Mouse (Mus musculus) myocyte (in vitro differentiated cells): ENCODE data around the gene Rpa2. TPM values are rescaled to one million over a fixed set of nuclear protein-coding genes. Genes with fewer than 3 reads are reported as not detected.
"Not testable (repeated sequence)": the region's sequence is repeated elsewhere in the genome, so short reads cannot be mapped to it uniquely, and the experiment has no call there.

Experiments
- H3K27me3 ChIP-seq: one replicate; pipeline ENCODE4 v1.6.1; 2011; ENCODE audit not compliant: control insufficient read depth, insufficient read depth, insufficient read length
- H3K36me3 ChIP-seq: one replicate; pipeline ENCODE4 v1.6.1; 2011; ENCODE audit not compliant: control insufficient read depth, insufficient read depth
- H3K4me2 ChIP-seq: one replicate; pipeline ENCODE4 v1.6.1; 2011; ENCODE audit warnings: low read depth, control low read depth
- H3K4me3 ChIP-seq: one replicate; pipeline ENCODE4 v1.5.1; 2011; ENCODE audit warnings: mild to moderate bottlenecking, control low read depth, moderate library complexity
- H3K79me2 ChIP-seq: one replicate; pipeline ENCODE4 v1.6.1; 2011; ENCODE audit not compliant: control insufficient read depth, insufficient read depth
- H3ac ChIP-seq: one replicate; pipeline ENCODE4 v1.6.1; 2011; ENCODE audit not compliant: control insufficient read depth, insufficient read length
- CEBPB ChIP-seq: IDR thresholded peaks from 2 replicates; pipeline ENCODE4 v1.6.1; 2011; ENCODE audit warnings: mild to moderate bottlenecking, moderate library complexity; ENCODE audit not compliant: poor library complexity, insufficient read depth, severe bottlenecking
- E2F4 ChIP-seq: IDR thresholded peaks from one replicate; pipeline ENCODE4 v1.6.1; 2011; ENCODE audit warnings: mild to moderate bottlenecking, control low read depth, moderate library complexity; ENCODE audit not compliant: insufficient read depth
- MAX ChIP-seq: IDR thresholded peaks from one replicate; pipeline ENCODE4 v1.6.1; 2011; ENCODE audit warnings: low read depth, mild to moderate bottlenecking, control low read depth
- MYOD1 ChIP-seq, 3 experiments: IDR thresholded peaks; one replicate each; pipeline ENCODE4 v1.6.1; 2011; ENCODE audit warnings: control low read depth in 2 of 3, low read depth in 2 of 3, mild to moderate bottlenecking in 2 of 3, moderate library complexity in 1 of 3; ENCODE audit not compliant: insufficient read length in 2 of 3, control insufficient read depth in 1 of 3
- MYOG ChIP-seq, 3 experiments: IDR thresholded peaks; one replicate each; pipeline ENCODE4 v1.6.1; 2011; ENCODE audit warnings: control low read depth in 2 of 3, low read depth in 2 of 3, mild to moderate bottlenecking in 2 of 3; ENCODE audit not compliant: insufficient read length in 2 of 3, control insufficient read depth in 1 of 3, insufficient read depth in 1 of 3
- POLR2A ChIP-seq: IDR thresholded peaks from one replicate; pipeline ENCODE4 v1.6.1; 2011; ENCODE audit warnings: low read depth, mild to moderate bottlenecking, control low read depth, moderate library complexity; ENCODE audit not compliant: insufficient read length
- POLR2AphosphoS2 ChIP-seq: IDR thresholded peaks from one replicate; pipeline ENCODE4 v1.6.1; 2011; ENCODE audit warnings: low read depth, control low read depth; ENCODE audit not compliant: insufficient read length
- REST ChIP-seq: IDR thresholded peaks from one replicate; pipeline ENCODE4 v1.6.1; 2011; ENCODE audit warnings: mild to moderate bottlenecking, control low read depth, moderate library complexity; ENCODE audit not compliant: insufficient read depth, insufficient read length
- SRF ChIP-seq: IDR thresholded peaks from one replicate; pipeline ENCODE4 v1.6.1; 2011; ENCODE audit warnings: low read depth; ENCODE audit not compliant: control insufficient read depth, insufficient read length
- TCF12 ChIP-seq: IDR thresholded peaks from one replicate; pipeline ENCODE4 v1.6.1; 2011; ENCODE audit warnings: mild to moderate bottlenecking, control low read depth; ENCODE audit not compliant: poor library complexity, insufficient read depth, severe bottlenecking
- TCF3 ChIP-seq: IDR thresholded peaks from one replicate; pipeline ENCODE4 v1.6.1; 2011; ENCODE audit warnings: low read depth, control low read depth; ENCODE audit not compliant: insufficient read length
- USF1 ChIP-seq: IDR thresholded peaks from one replicate; pipeline ENCODE4 v1.6.1; 2011; ENCODE audit warnings: low read depth, mild to moderate bottlenecking, control low read depth, moderate library complexity
- polyA plus RNA-seq: library from polyadenylated mRNA; unstranded; fragments of >200 nt; fragmentation: generic; extraction: Trizol; gene quantifications from one replicate; pipeline ENCODE4 v1.2.1, GENCODE M21; 2012; ENCODE audit warnings: missing spikeins

Gene Rpa2
- polyA plus RNA-seq, 1 experiment, result 13.9 TPM

GRCm38 (mm10) chr4:132760296-132760695 is 7.8 kb upstream of the Rpa2 start:
- TF ChIP-seq MYOG (IDR thresholded peaks at IDR 0.05; ENCODE audit: control insufficient read depth in 1 of 3, insufficient read depth in 1 of 3, insufficient read length in 2 of 3, low read depth in 2 of 3), result no peak
- no peak for TF ChIP-seq POLR2AphosphoS2
- TF ChIP-seq TCF12, result no peak
- TF ChIP-seq USF1, result no peak
- TF ChIP-seq MYOD1 (IDR thresholded peaks at IDR 0.05; ENCODE audit: control insufficient read depth in 1 of 3, insufficient read length in 2 of 3, low read depth in 2 of 3), result no peak
- TF ChIP-seq POLR2A, result no peak
- no peak for TF ChIP-seq TCF3
- TF ChIP-seq REST, result no peak
- Histone ChIP-seq H3ac (no peak overlapping the region), H3K27me3 (no peaks in the 10 kb centered on the region)

GRCm38 (mm10) chr4:132762602-132763001 is 5.5 kb upstream of the Rpa2 start:
- no peak for TF ChIP-seq CEBPB
- Histone ChIP-seq H3K4me2 (no peak overlapping the region), H3K27me3 (no peaks in the 10 kb centered on the region), H3K79me2 (no peaks in the 10 kb centered on the region), H3K36me3 (no peaks in the 10 kb centered on the region), H3ac (no peak overlapping the region), H3K4me3 (no peak overlapping the region)

More at GRCm38 (mm10) chr4:132760296-132760695, 7.8 kb upstream of the Rpa2 start:
- H3K79me2 ChIP-seq, result no peaks in the 10 kb centered on the region
- no peaks in the 10 kb centered on the region for H3K36me3 ChIP-seq
- H3K4me2 ChIP-seq, result no peak overlapping the region
- H3K4me3 ChIP-seq, result no peak overlapping the region

GRCm38 (mm10) chr4:132763125-132763524 is 5.0 kb upstream of the Rpa2 start:
- H3ac ChIP-seq, H3K4me3 ChIP-seq, H3K27me3 ChIP-seq, H3K36me3 ChIP-seq, H3K79me2 ChIP-seq, H3K4me2 ChIP-seq: not testable (repeated sequence)

- H3K27me3 ChIP-seq, result no peaks in the 10 kb centered on the region
- H3K36me3 ChIP-seq, result peaks cover 25% of the 10 kb centered on the region
- no peak overlapping the region for H3K4me3 ChIP-seq
- TF ChIP-seq TCF3 (no peak), TCF12 (no peak), E2F4 (no peak), MYOG (IDR thresholded peaks at IDR 0.05; ENCODE audit: control insufficient read depth in 1 of 3, insufficient read depth in 1 of 3, insufficient read length in 2 of 3, low read depth in 2 of 3) (no peak), POLR2A (no peak), REST (no peak), MAX (no peak), USF1 (no peak), MYOD1 (IDR thresholded peaks at IDR 0.05; ENCODE audit: control insufficient read depth in 1 of 3, insufficient read length in 2 of 3, low read depth in 2 of 3) (no peak)
- H3K4me2 ChIP-seq, result no peak overlapping the region
- no peak overlapping the region for H3ac ChIP-seq
- peaks cover 14% of the 10 kb centered on the region for H3K79me2 ChIP-seq
Measured at GRCm38 (mm10) chr4:132771776-132772175, 3.6 kb downstream of the Rpa2 start.

- Histone ChIP-seq H3K36me3 (peaks cover 34% of the 10 kb centered on the region), H3ac (no peak overlapping the region), H3K4me3 (no peak overlapping the region), H3K27me3 (no peaks in the 10 kb centered on the region), H3K4me2 (no peak overlapping the region), H3K79me2 (no peaks in the 10 kb centered on the region)
- TF ChIP-seq MYOD1 (IDR thresholded peaks at IDR 0.05; ENCODE audit: control insufficient read depth in 1 of 3, insufficient read length in 2 of 3, low read depth in 2 of 3), result no peak
- no peak for TF ChIP-seq POLR2AphosphoS2
- TF ChIP-seq USF1, result no peak
- no peak for TF ChIP-seq TCF3
- TF ChIP-seq SRF, result no peak
- no peak for TF ChIP-seq POLR2A
- TF ChIP-seq TCF12, result no peak
- TF ChIP-seq CEBPB, result no peak
- TF ChIP-seq MAX, result no peak
- no peak for TF ChIP-seq MYOG (IDR thresholded peaks at IDR 0.05; ENCODE audit: control insufficient read depth in 1 of 3, insufficient read depth in 1 of 3, insufficient read length in 2 of 3, low read depth in 2 of 3)
- TF ChIP-seq E2F4, result no peak
- TF ChIP-seq REST, result no peak
Measured at GRCm38 (mm10) chr4:132774905-132775304, 6.8 kb downstream of the Rpa2 start.

GRCm38 (mm10) chr4:132776764-132777163 is 8.6 kb downstream of the Rpa2 start:
- no peak overlapping the region for H3K4me3 ChIP-seq
- H3K36me3 ChIP-seq, result peaks cover 34% of the 10 kb centered on the region
- no peaks in the 10 kb centered on the region for H3K27me3 ChIP-seq
- no peak overlapping the region for H3ac ChIP-seq
- TF ChIP-seq TCF12, result no peak
- TF ChIP-seq REST, result no peak
- TF ChIP-seq MYOD1 (IDR thresholded peaks at IDR 0.05; ENCODE audit: control insufficient read depth in 1 of 3, insufficient read length in 2 of 3, low read depth in 2 of 3), result no peak
- no peak for TF ChIP-seq SRF
- TF ChIP-seq POLR2AphosphoS2, result no peak
- no peak for TF ChIP-seq CEBPB
- TF ChIP-seq MYOG (IDR thresholded peaks at IDR 0.05; ENCODE audit: control insufficient read depth in 1 of 3, insufficient read depth in 1 of 3, insufficient read length in 2 of 3, low read depth in 2 of 3), result no peak
- TF ChIP-seq MAX, result no peak
- TF ChIP-seq E2F4, result no peak
- TF ChIP-seq TCF3, result no peak
- no peak overlapping the region for H3K4me2 ChIP-seq
- no peaks in the 10 kb centered on the region for H3K79me2 ChIP-seq
